Mouse (Mus musculus) T-helper 2 cell (primary cell): Measurements from ENCODE around the gene Prrt1.

Experiments
- in situ Hi-C: fragments of 300-600 bp; cut with MboI, MseI; formaldehyde crosslinking; loops from one replicate; pipeline ENCODE4 v1.15.1; 2025; ENCODE audit warnings: high pct_unique_total_duplicates

Gene Prrt1

GRCm38 (mm10) chr17:34629221-34629751 is at the start of gene Prrt1:
Prrt1 (plus strand) TSS chr17:34629533.
- in situ Hi-C loops: no loop called here

GRCm38 (mm10) chr17:34582528-34582927 is 46.8 kb upstream of the Prrt1 start:
- in situ Hi-C loops: no loop called here

- in situ Hi-C loops: no loop called here
Measured at GRCm38 (mm10) chr17:34583397-34583796, 45.9 kb upstream of the Prrt1 start.

GRCm38 (mm10) chr17:34583819-34584218 is 45.5 kb upstream of the Prrt1 start:
- in situ Hi-C loops: no loop called here

- in situ Hi-C loops: no loop called here
Measured at GRCm38 (mm10) chr17:34585121-34585520, 44.2 kb upstream of the Prrt1 start.

- in situ Hi-C loops: no loop called here
Measured at GRCm38 (mm10) chr17:34585877-34586771, 43.2 kb upstream of the Prrt1 start.

GRCm38 (mm10) chr17:34586796-34587422 is 42.4 kb upstream of the Prrt1 start:
- in situ Hi-C loops: no loop called here

GRCm38 (mm10) chr17:34587423-34587811 is 41.9 kb upstream of the Prrt1 start:
- in situ Hi-C loops: no loop called here

- in situ Hi-C loops: no loop called here
Measured at GRCm38 (mm10) chr17:34587814-34588213, 41.5 kb upstream of the Prrt1 start.

GRCm38 (mm10) chr17:34588767-34589166 is 40.6 kb upstream of the Prrt1 start:
- in situ Hi-C loops: no loop called here

- in situ Hi-C loops: no loop called here
Measured at GRCm38 (mm10) chr17:34589206-34589605, 40.1 kb upstream of the Prrt1 start.

GRCm38 (mm10) chr17:34589681-34590101 is 39.6 kb upstream of the Prrt1 start, which contains the start of gene Gpsm3:
Gpsm3 (plus strand) TSS chr17:34589806.
- in situ Hi-C loops: no loop called here

- in situ Hi-C loops: no loop called here
Measured at GRCm38 (mm10) chr17:34590154-34590987, 39.0 kb upstream of the Prrt1 start.

GRCm38 (mm10) chr17:34591029-34591993 is 38.0 kb upstream of the Prrt1 start, which contains the start of gene Pbx2:
Pbx2 (plus strand) TSS chr17:34591266.
- in situ Hi-C loops: no loop called here

- in situ Hi-C loops: no loop called here
Measured at GRCm38 (mm10) chr17:34591994-34592375, 37.3 kb upstream of the Prrt1 start.

- in situ Hi-C loops: no loop called here
Measured at GRCm38 (mm10) chr17:34592581-34593549, 36.5 kb upstream of the Prrt1 start.

- in situ Hi-C loops: no loop called here
Measured at GRCm38 (mm10) chr17:34593752-34594525, 35.4 kb upstream of the Prrt1 start.

- in situ Hi-C loops: no loop called here
Measured at GRCm38 (mm10) chr17:34596098-34596497, 33.2 kb upstream of the Prrt1 start.
